Mouse (Mus musculus) intestine, embryonic 14.5 days (tissue): ENCODE data around the gene Mcm3. TPM values are rescaled to one million over a fixed set of nuclear protein-coding genes. Genes with fewer than 3 reads are reported as not detected.

Source experiments
- ATAC-seq: fragments of 200-750 bp; cut with Nextera tagmentation; replicated peaks from 2 replicates; pipeline ENCODE4 v1.8.0; 2017; ENCODE audit warnings: low read depth, moderate number of reproducible peaks, moderate TSS enrichment, moderate library complexity; ENCODE audit not compliant: low FRiP score, low TSS enrichment
- DNase-seq: peaks from one replicate; pipeline ENCODE4 v3.0.0-alpha.2; 2018; ENCODE audit warnings: low spot score
- H3K27ac ChIP-seq: fragments of 300-500 bp; sonication (generic); 2 replicates; pipeline ENCODE4 v1.5.1; 2014; ENCODE audit warnings: low read depth, mild to moderate bottlenecking, control low read depth
- H3K27me3 ChIP-seq: fragments of 300-500 bp; sonication (generic); replicated peaks from 2 replicates; pipeline ENCODE4 v1.6.1; 2014; ENCODE audit warnings: low read length, control low read depth; ENCODE audit not compliant: control insufficient read depth, insufficient read depth
- H3K36me3 ChIP-seq: fragments of 300-500 bp; sonication (generic); 2 replicates; pipeline ENCODE4 v1.6.1; 2014; ENCODE audit warnings: low read length, control low read depth; ENCODE audit not compliant: control insufficient read depth, insufficient read depth
- H3K4me1 ChIP-seq: fragments of 300-500 bp; sonication (generic); replicated peaks from 2 replicates; pipeline ENCODE4 v1.6.1; 2014; ENCODE audit warnings: low read length, control low read depth, mixed read lengths; ENCODE audit not compliant: control insufficient read depth, insufficient read depth
- H3K4me2 ChIP-seq: fragments of 300-500 bp; sonication (generic); 2 replicates; pipeline ENCODE4 v1.6.1; 2014; ENCODE audit warnings: low read length
- H3K4me3 ChIP-seq: fragments of 300-500 bp; sonication (generic); 2 replicates; pipeline ENCODE4 v1.5.1; 2014; ENCODE audit warnings: low read depth, low read length, control low read depth, mixed read lengths
- H3K9ac ChIP-seq: fragments of 300-500 bp; sonication (generic); 2 replicates; pipeline ENCODE4 v1.6.1; 2014; ENCODE audit warnings: mild to moderate bottlenecking, low read length
- H3K9me3 ChIP-seq: fragments of 300-500 bp; sonication (generic); 2 replicates; pipeline ENCODE4 v1.6.1; 2016; ENCODE audit warnings: low read length, control low read depth; ENCODE audit not compliant: control insufficient read depth
- WGBS: fragments of 180-500 bp; shearing (Covaris S2); extraction: QIAGEN DNeasy Blood & Tissue Kit; methylation state at CpG from one replicate; pipeline ENCODE4 v1.1.7; 2014; 5-methylcytosine and 5-hydroxymethylcytosine counted together
- polyA plus RNA-seq: library from polyadenylated mRNA; unstranded; fragments of >200 nt; fragmentation: Nextera tagmentation; extraction: Ambion mirVana; gene quantifications from 2 replicates; pipeline ENCODE4 v1.2.1, GENCODE M21; 2014

Gene Mcm3
- polyA plus RNA-seq, 1 experiment from 2014 or later, result 158 TPM

DNA sequence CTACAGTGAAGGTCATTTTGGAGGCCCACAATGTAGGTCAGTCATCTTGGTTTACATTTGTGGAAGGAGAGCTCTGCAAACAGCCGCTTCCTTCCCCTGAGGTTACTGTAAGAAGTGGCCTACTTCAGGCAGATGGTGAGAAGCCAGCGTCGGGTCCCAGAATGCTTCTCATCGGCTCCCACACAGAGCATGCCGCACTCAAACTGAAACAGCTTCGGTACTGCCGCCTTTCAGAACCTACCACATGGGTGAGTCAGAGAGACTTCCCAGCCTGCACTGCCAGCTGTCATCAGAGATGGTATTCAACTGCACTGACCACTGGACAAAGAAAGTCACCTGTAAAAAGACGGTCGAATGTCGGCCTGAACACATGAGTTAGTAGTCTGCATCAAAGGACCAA, 60.3 kb downstream of the Mcm3 start:
- Histone ChIP-seq H3K27ac (no peak overlapping the region), H3K9me3 (no peaks in the 10 kb centered on the region), H3K27me3 (no peaks in the 10 kb centered on the region), H3K36me3 (no peaks in the 10 kb centered on the region), H3K9ac (no peak overlapping the region), H3K4me3 (no peak overlapping the region), H3K4me2 (no peak overlapping the region), H3K4me1 (no peaks in the 10 kb centered on the region)
- WGBS, result 78% methylated on average over 10 of the region's 10 CpGs
- ATAC-seq, result no peak
- DNase-seq, result no peak

DNA sequence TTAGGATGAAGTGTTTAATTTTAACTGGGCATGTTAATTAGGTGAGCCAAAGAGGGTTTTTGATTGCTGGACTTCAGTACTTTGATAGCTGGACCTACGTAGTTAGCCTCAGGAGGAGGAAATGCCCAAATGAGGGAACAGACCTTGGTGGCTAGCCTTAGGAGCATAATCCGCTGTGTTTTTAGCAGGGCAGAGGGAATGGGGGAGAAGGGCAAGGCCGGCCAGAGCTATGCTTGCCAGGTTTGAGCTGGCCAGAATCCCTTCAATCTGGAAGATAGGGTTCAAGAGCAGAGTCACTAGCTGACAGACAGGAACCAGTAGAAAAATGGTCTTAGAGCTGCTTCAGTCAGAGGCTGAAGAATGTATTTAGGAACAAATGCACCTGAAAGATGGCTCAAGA, 62.5 kb downstream of the Mcm3 start:
- H3K36me3 ChIP-seq, result no peaks in the 10 kb centered on the region
- no peaks in the 10 kb centered on the region for H3K4me1 ChIP-seq
- no peak overlapping the region for H3K9ac ChIP-seq
- no peak overlapping the region for H3K4me2 ChIP-seq
- no peak overlapping the region for H3K4me3 ChIP-seq
- 88% methylated on average over 3 of the region's 3 CpGs for WGBS
- DNase-seq, result no peak
- no peaks in the 10 kb centered on the region for H3K27me3 ChIP-seq
- ATAC-seq, result no peak
- H3K27ac ChIP-seq, result no peak overlapping the region
- no peaks in the 10 kb centered on the region for H3K9me3 ChIP-seq

DNA sequence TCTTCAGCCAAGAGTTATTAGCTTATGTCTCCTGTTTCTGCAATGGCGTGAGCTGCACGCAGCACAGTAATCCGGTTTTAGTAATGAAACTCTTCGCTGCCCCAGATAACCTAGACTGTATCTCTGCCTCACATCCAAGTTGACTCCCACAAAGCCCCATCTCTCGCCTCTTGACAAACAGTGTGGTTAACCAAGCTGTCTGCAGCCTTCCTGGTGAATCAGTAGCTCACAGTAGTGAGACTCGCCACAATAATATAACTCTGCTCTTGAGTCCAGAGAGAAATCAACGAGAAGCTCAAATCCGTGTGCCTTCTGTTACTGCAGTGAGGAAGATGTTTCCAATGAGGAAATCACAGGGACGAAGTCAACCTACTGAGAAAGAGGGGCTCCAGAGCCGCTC, 65.7 kb downstream of the Mcm3 start:
- H3K4me2 ChIP-seq, result no peak overlapping the region
- no peaks in the 10 kb centered on the region for H3K27me3 ChIP-seq
- no peaks in the 10 kb centered on the region for H3K36me3 ChIP-seq
- no peak overlapping the region for H3K9ac ChIP-seq
- DNase-seq (no peak), ATAC-seq (no peak)
- no peaks in the 10 kb centered on the region for H3K4me1 ChIP-seq
- H3K27ac ChIP-seq, result no peak overlapping the region
- WGBS, result 72% methylated on average over 10 of the region's 10 CpGs
- H3K9me3 ChIP-seq, result 0 out of 2 replicates have a peak, but pooled peaks cover 1% of the 10 kb centered on the region
- no peak overlapping the region for H3K4me3 ChIP-seq

Other genes starting within 250 kb of the Mcm3 start
- gene Pkhd1, start 202.2 kb downstream of the Mcm3 start, polyA plus RNA-seq, result 0.26 and 0.57 TPM in 2 replicates
- not detected in 2 replicates for gene Il17a, start 89.4 kb downstream of the Mcm3 start, polyA plus RNA-seq
- 0.22 TPM in 1 of 2 replicates, not detected in the other for gene Il17f, start 29.7 kb downstream of the Mcm3 start, polyA plus RNA-seq
- 10.0 and 10.1 TPM in 2 replicates for gene Paqr8, start 70.3 kb upstream of the Mcm3 start, polyA plus RNA-seq
- 2.3 and 2.9 TPM in 2 replicates for gene Efhc1, start 131.3 kb upstream of the Mcm3 start, polyA plus RNA-seq